In genomic region chr2:158143816-158144215, GRCm38 (mm10) we compare ENCODE assay signal across 12 mouse cellular contexts. TPM values are rescaled to one million over a fixed set of nuclear protein-coding genes. Genes with fewer than 3 reads are reported as not detected.
DNase-seq lines count a peak whose midpoint lies in the region; ATAC-seq and TF ChIP-seq lines count a peak whose summit lies in the region.
"Had no signal": no experiment of that assay in that cellular context is flagged by ENCODE, and none has a peak within 500 bp of the region (broad histone marks: within the 10 kb centered on the region; RNA-seq: fewer than 3 reads in every experiment).

No protein-coding gene starts in this region.

- peaks cover 45 to 66% of the 10 kb centered on the region in 2 experiments for H3K4me1 ChIP-seq in heart, embryonic 14.5 days (ENCODE audit: control insufficient read depth in 2 of 2, insufficient read depth in 2 of 2, low read length in 2 of 2)
- peaks cover 50% of the 10 kb centered on the region for H3K4me1 ChIP-seq in lung, postnatal 0 days (ENCODE audit: insufficient read depth, low read depth, low read length)
- H3K4me1 ChIP-seq in liver, adult 2 months (ENCODE audit: control insufficient read depth, insufficient read depth, low read length), result peaks cover 35% of the 10 kb centered on the region
- peaks cover 12% of the 10 kb centered on the region; the same call in 1 of the 2 replicates for H3K4me1 ChIP-seq in stomach, postnatal 0 days (replicated peaks; ENCODE audit: control insufficient read depth, insufficient read depth)

- H3K9me3 ChIP-seq in heart, embryonic 14.5 days (ENCODE audit: control insufficient read depth, low read length), result no peaks in the 10 kb centered on the region
- H3K9me3 ChIP-seq in lung, postnatal 0 days (ENCODE audit: low read length), result no peaks in the 10 kb centered on the region
- H3K9me3 ChIP-seq in stomach, postnatal 0 days (ENCODE audit: control insufficient read depth, low read length), result no peaks in the 10 kb centered on the region
- H3K9me3 ChIP-seq: midbrain, embryonic 13.5 days had no signal

- DNase-seq in heart, postnatal 36 days, result no peak
- no peak for DNase-seq in lung, postnatal 0 days (ENCODE audit: low spot score)
- DNase-seq in lung, postnatal 10 days, result no peak
- DNase-seq in liver, adult 2 months (ENCODE audit: extremely low read depth, low read depth, low spot score), result no peak
- DNase-seq in stomach, postnatal 0 days (ENCODE audit: low spot score), result no peak
- no peak for DNase-seq in cerebellum, postnatal 25 days
- no peak for DNase-seq in cerebellum, postnatal 14 days
- DNase-seq: adrenal gland, adult 8-10 months; thymus, postnatal 14 days had no signal

- peaks cover 12% of the 10 kb centered on the region; the same call in 1 of the 2 replicates for H3K79me2 ChIP-seq in liver, adult 2 months (ENCODE audit: control insufficient read depth, insufficient read depth, low read length)

- H3K36me3 ChIP-seq in heart, embryonic 14.5 days (ENCODE audit: control insufficient read depth, insufficient read depth, low read length), result peaks cover 34% of the 10 kb centered on the region
- H3K36me3 ChIP-seq in lung, postnatal 0 days (ENCODE audit: insufficient read depth, low read length), result no peaks in the 10 kb centered on the region
- peaks cover 2% of the 10 kb centered on the region; the same call in 1 of the 2 replicates for H3K36me3 ChIP-seq in liver, adult 2 months (ENCODE audit: control insufficient read depth, insufficient read depth, low read length)
- H3K36me3 ChIP-seq in stomach, postnatal 0 days (ENCODE audit: control insufficient read depth, insufficient read depth, low read length), result no peaks in the 10 kb centered on the region
- H3K36me3 ChIP-seq: midbrain, embryonic 13.5 days had no signal

- H3K4me3 ChIP-seq in heart, embryonic 14.5 days (ENCODE audit: control insufficient read depth in 1 of 2, insufficient read depth in 1 of 2, low read depth in 1 of 2, low read length in 2 of 2), result peak overlapping the region; percentile 71 to 74
- H3K4me3 ChIP-seq in lung, postnatal 0 days (ENCODE audit: low read depth, low read length), result peak overlapping the region; percentile 21; the same call in 1 of the 2 replicates
- H3K4me3 ChIP-seq in liver, adult 2 months (ENCODE audit: insufficient read depth, low read depth, low read length), result peak overlapping the region; percentile 4; the same call in 1 of the 2 replicates
- no peak overlapping the region for H3K4me3 ChIP-seq in stomach, postnatal 0 days (ENCODE audit: low read depth, low read length)
- H3K4me3 ChIP-seq: midbrain, embryonic 13.5 days had no signal

- peak overlapping the region; percentile 72 to 99 for H3K27ac ChIP-seq in heart, embryonic 14.5 days (replicated peaks in 1 of 2; ENCODE audit: control insufficient read depth in 1 of 2, insufficient read depth in 1 of 2, low read depth in 2 of 2, low read length in 2 of 2)
- H3K27ac ChIP-seq in lung, postnatal 0 days (ENCODE audit: low read length), result peak overlapping the region; percentile 21; the same call in 1 of the 2 replicates
- 0 out of 2 replicates have a peak overlapping the region, but pooled peaks have one; percentile 12 for H3K27ac ChIP-seq in liver, adult 2 months (replicated peaks; ENCODE audit: insufficient read depth, low read depth, low read length)
- no peak overlapping the region; the same call in 1 of the 2 replicates for H3K27ac ChIP-seq in stomach, postnatal 0 days (replicated peaks)
- H3K27ac ChIP-seq: hindbrain, embryonic 14.5 days; midbrain, embryonic 13.5 days had no signal

- intact Hi-C loops in heart, postnatal 36 days (cut with DNase I), result no loop called here

- peak overlapping the region; percentile 85 for H3K4me2 ChIP-seq in heart, embryonic 14.5 days (ENCODE audit: low read length)
- H3K4me2 ChIP-seq in lung, postnatal 0 days (replicated peaks; ENCODE audit: low read depth, low read length), result peak overlapping the region; percentile 70
- peak overlapping the region; percentile 66 for H3K4me2 ChIP-seq in stomach, postnatal 0 days (replicated peaks; ENCODE audit: low read depth)
- H3K4me2 ChIP-seq: hindbrain, embryonic 14.5 days; midbrain, embryonic 13.5 days had no signal

- TF ChIP-seq EP300 in lung, postnatal 0 days (IDR thresholded peaks at IDR 0.05), result no peak
- no peak for TF ChIP-seq EP300 in stomach, postnatal 0 days (optimal IDR thresholded peaks at IDR 0.05)

- WGBS in heart, embryonic 14.5 days, result 46% methylated on average over 3 of the region's 3 CpGs
- 55% methylated on average over 3 of the region's 3 CpGs for WGBS in lung, postnatal 0 days
- WGBS in liver, adult 2 months, result 77% methylated on average over 3 of the region's 3 CpGs
- WGBS in stomach, postnatal 0 days, result 63% methylated on average over 3 of the region's 3 CpGs

- ATAC-seq in heart, embryonic 14.5 days (ENCODE audit: insufficient number of reproducible peaks, insufficient read depth, low FRiP score, low read depth), result no peak
- no peak for ATAC-seq in lung, postnatal 0 days
- no peak for ATAC-seq in stomach, postnatal 0 days (ENCODE audit: low FRiP score, low TSS enrichment)
- ATAC-seq: midbrain, embryonic 13.5 days had no signal

- TF ChIP-seq POLR2A in liver, adult 2 months (IDR thresholded peaks at IDR 0.05; ENCODE audit: extremely low read depth, insufficient read depth, low read length), result no peak

- H3K9ac ChIP-seq in heart, embryonic 14.5 days (ENCODE audit: low read length), result peak overlapping the region; percentile 95
- H3K9ac ChIP-seq in lung, postnatal 0 days (replicated peaks; ENCODE audit: low read depth), result no peak overlapping the region
- no peak overlapping the region; the same call in 1 of the 2 replicates for H3K9ac ChIP-seq in liver, adult 2 months (ENCODE audit: low read depth, low read length)
- peak overlapping the region; percentile 77; the same call in 1 of the 2 replicates for H3K9ac ChIP-seq in stomach, postnatal 0 days (ENCODE audit: low read length)
- H3K9ac ChIP-seq: hindbrain, embryonic 14.5 days; midbrain, embryonic 13.5 days had no signal

- no peak for TF ChIP-seq CTCF in lung, postnatal 0 days (IDR thresholded peaks at IDR 0.05)
- TF ChIP-seq CTCF in liver, adult 2 months (IDR thresholded peaks at IDR 0.05; ENCODE audit: low read depth, low read length), result no peak
- TF ChIP-seq CTCF in stomach, postnatal 0 days (IDR thresholded peaks at IDR 0.05; ENCODE audit: low read depth), result no peak

- H3K27me3 ChIP-seq in heart, embryonic 14.5 days (ENCODE audit: control insufficient read depth, insufficient read depth, low read length), result no peaks in the 10 kb centered on the region
- H3K27me3 ChIP-seq in lung, postnatal 0 days (replicated peaks; ENCODE audit: insufficient read depth, low read length), result no peaks in the 10 kb centered on the region
- H3K27me3 ChIP-seq in liver, adult 2 months (ENCODE audit: control insufficient read depth, insufficient read depth, low read length), result no peaks in the 10 kb centered on the region
- H3K27me3 ChIP-seq in stomach, postnatal 0 days (ENCODE audit: control insufficient read depth, insufficient read depth, low read length), result no peaks in the 10 kb centered on the region

RNA-seq across cellular contexts. Expression of gene Tgm2, which starts 2.4 kb away (rescaled TPM):
- 140 and 160 TPM in 2 replicates for polyA plus RNA-seq in heart, embryonic 14.5 days (2014; fragmentation: Nextera tagmentation; extraction: Ambion mirVana)
- 100 to 1,000 TPM; 237 to 310 TPM for total RNA-seq in heart, postnatal 36 days (2021)
- polyA plus RNA-seq in lung, postnatal 0 days (2015; fragmentation: Nextera tagmentation; extraction: Ambion mirVana), result 97.0 TPM in 2 replicates
- total RNA-seq in liver, adult 2 months (2014; rRNA removed), result 68.3 and 101 TPM in 2 replicates
- 91.7 and 93.5 TPM in 2 replicates for polyA plus RNA-seq in liver, adult 2 months (2012; rRNA removed)
- polyA plus RNA-seq in stomach, postnatal 0 days (2015; fragmentation: Nextera tagmentation; extraction: Ambion mirVana), result 109 and 114 TPM in 2 replicates

Comparison
In these comparisons a context has a peak if more than half of its experiments do, and no peak if none do; other contexts are left out.
1. H3K9ac ChIP-seq: peak in heart, embryonic 14.5 days (single experiment) and stomach, postnatal 0 days (single experiment); none in lung, postnatal 0 days (single experiment) and liver, adult 2 months (single experiment).
2. Peak in every context shown above with its lines, with median percentiles within 50 percentile points of each other: H3K4me2 ChIP-seq.